Mouse (Mus musculus) intestine, embryonic 15.5 days (tissue): ENCODE measurements around the gene Gadd45g. TPM values are rescaled to one million over a fixed set of nuclear protein-coding genes. Genes with fewer than 3 reads are reported as not detected.
A peak's percentile ranks its signal among the peaks of the same experiment; 100 is the strongest.
"Not testable (repeated sequence)": the region's sequence is repeated elsewhere in the genome, so short reads cannot be mapped to it uniquely, and the experiment has no call there.

Experiments
- ATAC-seq: fragments of 200-750 bp; cut with Nextera tagmentation; 2 replicates; pipeline ENCODE4 v1.8.0; 2017; ENCODE audit warnings: moderate TSS enrichment, moderate library complexity
- H3K27ac ChIP-seq: fragments of 300-500 bp; sonication (generic); 2 replicates; pipeline ENCODE4 v1.5.1; 2015; ENCODE audit warnings: mild to moderate bottlenecking, inconsistent platforms
- H3K27me3 ChIP-seq: fragments of 300-500 bp; sonication (generic); replicated peaks from 2 replicates; pipeline ENCODE4 v1.6.1; 2015; ENCODE audit warnings: inconsistent platforms
- H3K36me3 ChIP-seq: fragments of 300-500 bp; sonication (generic); 2 replicates; pipeline ENCODE4 v1.6.1; 2015; ENCODE audit warnings: inconsistent platforms
- H3K4me1 ChIP-seq: fragments of 300-500 bp; sonication (generic); replicated peaks from 2 replicates; pipeline ENCODE4 v1.6.1; 2015; ENCODE audit warnings: inconsistent platforms
- H3K4me2 ChIP-seq: fragments of 300-500 bp; sonication (generic); replicated peaks from 2 replicates; pipeline ENCODE4 v1.6.1; 2015; ENCODE audit warnings: mild to moderate bottlenecking, inconsistent platforms
- H3K4me3 ChIP-seq: fragments of 300-500 bp; sonication (generic); replicated peaks from 2 replicates; pipeline ENCODE4 v1.5.1; 2015; ENCODE audit warnings: inconsistent platforms
- H3K9ac ChIP-seq: fragments of 300-500 bp; sonication (generic); 2 replicates; pipeline ENCODE4 v1.6.1; 2015; ENCODE audit warnings: inconsistent platforms
- H3K9me3 ChIP-seq: fragments of 300-500 bp; sonication (generic); 2 replicates; pipeline ENCODE4 v1.6.1; 2016; ENCODE audit warnings: inconsistent platforms
- WGBS: fragments of 180-500 bp; shearing (Covaris S2); methylation state at CpG from one replicate; pipeline ENCODE4 v1.1.7; 2015; 5-methylcytosine and 5-hydroxymethylcytosine counted together
- polyA plus RNA-seq: library from polyadenylated mRNA; unstranded; fragments of >200 nt; fragmentation: Nextera tagmentation; extraction: Ambion mirVana; gene quantifications from 2 replicates; pipeline ENCODE4 v1.2.1, GENCODE M21; 2015

The Gadd45g gene
- polyA plus RNA-seq, 1 experiment from 2014 or later, result 35.4 TPM

DNA sequence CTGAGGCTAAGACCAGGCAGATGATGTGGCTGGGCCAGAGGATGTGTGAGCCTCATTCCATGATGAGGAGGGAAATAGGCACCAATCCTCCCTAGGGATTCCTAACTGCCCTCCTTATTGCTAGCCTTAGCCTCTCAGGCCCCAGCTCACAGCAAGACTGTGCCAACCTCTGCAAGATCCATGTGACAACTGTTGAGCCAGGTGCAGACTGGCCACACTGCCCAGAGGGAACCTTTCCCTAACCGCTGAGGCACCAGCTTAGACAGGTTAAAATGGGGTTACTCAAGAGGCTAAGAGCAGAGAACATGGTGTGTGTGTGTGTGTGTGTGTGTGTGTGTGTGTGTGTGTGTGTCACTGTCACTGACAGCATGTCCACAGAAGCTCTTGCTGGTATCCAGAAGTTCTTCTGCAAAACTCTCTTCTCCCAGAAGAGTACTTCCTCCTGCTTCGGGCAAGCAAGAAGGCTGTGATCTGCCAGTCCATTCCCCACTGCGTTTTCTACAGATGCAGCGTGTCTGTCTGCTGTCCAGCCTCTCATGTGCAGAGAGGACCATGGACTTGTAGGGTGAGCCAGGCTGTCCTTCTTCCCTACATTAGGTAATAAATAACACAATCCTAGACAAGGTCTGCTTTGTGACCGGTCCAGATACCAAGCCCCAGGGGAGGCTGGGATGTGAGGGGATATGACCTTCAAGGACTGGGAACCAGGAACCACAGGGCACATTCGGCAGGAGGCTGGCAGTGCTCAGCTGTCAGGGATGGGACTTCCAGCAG is 28.1 kb upstream of the Gadd45g start:
- 31% methylated on average over 6 of the region's 6 CpGs for WGBS
- Histone ChIP-seq H3K4me2 (no peak overlapping the region), H3K4me1 (peaks cover 22% of the 10 kb centered on the region), H3K27ac (no peak overlapping the region), H3K36me3 (no peaks in the 10 kb centered on the region), H3K9me3 (no peaks in the 10 kb centered on the region), H3K27me3 (no peaks in the 10 kb centered on the region), H3K9ac (no peak overlapping the region), H3K4me3 (no peak overlapping the region)
- ATAC-seq, result peak; percentile 40; the same call in 1 of the 2 replicates

DNA sequence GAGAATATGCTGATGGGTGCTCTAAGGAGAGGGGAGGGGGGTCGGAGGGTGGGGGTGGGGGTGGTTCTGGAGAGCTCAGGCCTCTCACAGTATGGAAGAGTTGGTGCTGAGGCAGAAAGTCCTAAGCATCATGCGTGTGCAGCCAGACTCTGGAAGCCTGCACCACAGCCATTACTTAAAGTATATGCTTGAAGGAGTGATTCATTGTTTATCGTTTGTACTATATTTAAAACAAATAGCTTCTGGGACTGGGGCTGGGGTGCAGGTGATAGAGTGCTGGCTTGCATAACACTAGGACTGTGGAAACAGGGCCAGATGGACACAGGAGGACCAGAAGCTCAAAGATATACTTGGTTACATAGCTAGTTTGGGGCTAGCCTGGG is 27.5 kb upstream of the Gadd45g start:
- ATAC-seq, result no peak
- Histone ChIP-seq H3K27me3 (no peaks in the 10 kb centered on the region), H3K9ac (no peak overlapping the region), H3K4me1 (peaks cover 23% of the 10 kb centered on the region), H3K36me3 (no peaks in the 10 kb centered on the region), H3K27ac (no peak overlapping the region), H3K4me2 (no peak overlapping the region), H3K4me3 (no peak overlapping the region), H3K9me3 (no peaks in the 10 kb centered on the region)
- 44% methylated on average over 3 of the region's 3 CpGs for WGBS

DNA sequence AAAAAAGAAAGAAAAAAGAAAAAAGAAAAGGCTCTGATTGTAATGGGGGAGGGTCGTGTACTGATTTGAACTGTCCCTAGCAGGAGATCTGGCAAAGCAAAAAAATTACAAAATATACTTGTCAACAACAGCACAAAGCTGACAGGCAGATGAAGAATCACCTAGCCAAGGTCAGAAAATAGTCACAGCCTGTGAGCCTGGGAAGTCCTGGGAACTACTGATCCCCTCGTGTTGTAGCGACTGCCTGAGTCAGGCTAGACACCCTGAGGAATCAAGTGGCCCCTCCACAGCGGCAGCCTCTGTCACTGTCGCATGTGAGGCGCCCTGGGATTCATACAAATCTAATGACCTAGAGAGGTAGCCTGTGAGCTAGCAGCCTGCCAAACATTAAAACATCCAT is 27.1 kb upstream of the Gadd45g start:
- Histone ChIP-seq H3K27ac (no peak overlapping the region), H3K4me1 (peaks cover 25% of the 10 kb centered on the region), H3K27me3 (no peaks in the 10 kb centered on the region), H3K9ac (no peak overlapping the region), H3K4me2 (no peak overlapping the region), H3K9me3 (no peaks in the 10 kb centered on the region), H3K4me3 (no peak overlapping the region), H3K36me3 (no peaks in the 10 kb centered on the region)
- ATAC-seq, result no peak
- 78% methylated on average over 6 of the region's 6 CpGs for WGBS

DNA sequence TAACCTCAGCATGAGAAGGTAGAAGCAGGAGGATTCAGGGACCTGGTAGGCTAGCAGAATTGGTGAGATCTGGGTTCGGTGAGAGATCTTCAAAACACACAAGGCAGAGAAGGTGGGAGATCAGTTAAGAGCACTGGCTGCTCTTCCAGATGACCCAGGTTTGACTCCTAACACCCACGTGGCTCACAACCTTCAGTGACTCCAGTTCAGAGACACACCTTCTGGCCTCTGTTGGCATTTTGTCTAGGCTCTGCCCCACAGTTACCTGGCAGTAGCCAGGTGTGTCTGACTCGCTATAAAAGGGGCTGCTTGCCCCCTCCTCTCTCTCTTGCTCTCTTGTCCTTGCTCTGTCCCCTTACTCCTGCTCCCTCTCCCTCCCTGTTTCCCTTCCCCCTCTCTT is 24.5 kb upstream of the Gadd45g start:
- 51% methylated on average over 3 of the region's 3 CpGs for WGBS

DNA sequence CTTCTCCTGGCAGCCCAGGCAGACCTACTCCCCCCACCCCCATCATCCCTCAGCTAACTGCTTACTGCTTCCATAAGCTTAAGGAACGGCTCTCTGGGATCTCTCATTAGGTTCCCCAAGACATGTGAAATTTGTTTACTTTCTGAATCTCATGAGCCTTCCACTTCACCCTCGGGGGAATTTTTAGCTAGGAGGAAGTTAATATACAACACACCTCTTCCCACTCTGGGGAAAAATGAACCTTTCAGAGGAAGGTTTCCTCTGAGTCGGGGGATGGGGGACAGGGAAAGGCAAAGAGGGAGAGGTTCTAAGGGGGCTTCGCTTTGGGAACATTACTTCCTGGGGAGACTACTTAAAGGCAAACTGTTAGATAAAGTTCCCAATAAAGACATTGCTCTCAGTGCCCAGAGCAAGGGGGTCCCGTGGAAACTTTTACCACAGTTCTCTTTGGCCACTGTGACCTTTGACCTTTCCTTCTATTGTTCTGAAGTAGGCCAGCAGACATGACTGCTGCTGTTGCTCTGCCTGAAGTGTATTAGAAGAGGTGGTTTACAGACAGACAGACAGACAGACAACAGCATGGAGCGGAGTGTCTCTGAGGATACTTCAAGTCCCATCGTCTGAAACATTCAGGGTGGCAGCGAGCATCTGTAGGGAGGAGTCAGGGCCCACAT is 22.5 kb upstream of the Gadd45g start:
- Histone ChIP-seq H3K9ac (no peak overlapping the region), H3K27ac (no peak overlapping the region), H3K27me3 (no peaks in the 10 kb centered on the region), H3K4me1 (peaks cover 21% of the 10 kb centered on the region), H3K36me3 (no peaks in the 10 kb centered on the region), H3K4me2 (peak overlapping the region; percentile 29), H3K4me3 (no peak overlapping the region), H3K9me3 (no peaks in the 10 kb centered on the region)
- ATAC-seq, result peak; percentile 44; the same call in 1 of the 2 replicates
- 35% methylated on average over 8 of the region's 8 CpGs for WGBS

More for the DNA sequence above, 24.5 kb upstream of the Gadd45g start:
- Histone ChIP-seq H3K9ac (no peak overlapping the region), H3K9me3 (no peaks in the 10 kb centered on the region), H3K36me3 (no peaks in the 10 kb centered on the region), H3K4me1 (peaks cover 21% of the 10 kb centered on the region), H3K27ac (no peak overlapping the region), H3K27me3 (no peaks in the 10 kb centered on the region), H3K4me2 (no peak overlapping the region), H3K4me3 (no peak overlapping the region)
- ATAC-seq, result no peak

DNA sequence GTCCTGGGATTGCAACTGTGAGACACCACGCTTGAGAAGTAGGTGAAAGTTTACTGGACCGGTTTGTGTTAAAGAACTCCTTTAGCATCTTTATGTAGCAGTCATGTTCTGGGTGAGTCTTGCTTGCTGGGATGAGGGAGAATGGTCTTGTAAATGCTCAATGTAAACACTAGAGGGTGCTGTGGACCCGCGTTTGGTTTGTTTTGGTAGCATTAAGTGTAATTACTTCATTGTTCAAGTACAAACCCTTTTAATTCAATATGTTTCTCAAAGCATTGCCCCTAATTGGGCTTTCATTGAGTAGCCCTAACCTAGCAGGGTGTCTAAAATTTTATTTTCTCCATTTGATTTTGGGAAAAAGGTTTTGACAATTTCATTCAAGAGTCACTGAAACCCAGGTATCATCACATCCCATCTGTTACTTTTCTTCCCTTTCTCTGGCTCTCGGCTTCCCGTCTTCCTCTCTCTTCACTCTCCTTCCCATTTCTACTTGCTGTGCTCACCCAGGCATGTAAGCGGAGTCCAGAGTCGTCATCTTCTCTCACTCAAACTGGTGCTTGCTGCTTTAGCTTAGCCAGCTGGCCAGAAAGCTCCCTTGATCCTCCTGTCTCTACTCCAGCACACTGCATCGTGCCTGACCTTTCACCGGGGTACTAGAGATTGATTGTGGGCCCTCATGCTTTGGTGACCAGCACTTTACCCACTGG is 15.6 kb upstream of the Gadd45g start:
- H3K4me1 ChIP-seq, result peaks cover 9% of the 10 kb centered on the region
- H3K4me2 ChIP-seq, result no peak overlapping the region
- WGBS, result 39% methylated on average over 10 of the region's 10 CpGs
- no peak overlapping the region for H3K27ac ChIP-seq
- H3K9ac ChIP-seq, result no peak overlapping the region
- no peak overlapping the region for H3K4me3 ChIP-seq
- no peak for ATAC-seq
- H3K9me3 ChIP-seq, result no peaks in the 10 kb centered on the region
- no peaks in the 10 kb centered on the region for H3K36me3 ChIP-seq
- H3K27me3 ChIP-seq, result no peaks in the 10 kb centered on the region

DNA sequence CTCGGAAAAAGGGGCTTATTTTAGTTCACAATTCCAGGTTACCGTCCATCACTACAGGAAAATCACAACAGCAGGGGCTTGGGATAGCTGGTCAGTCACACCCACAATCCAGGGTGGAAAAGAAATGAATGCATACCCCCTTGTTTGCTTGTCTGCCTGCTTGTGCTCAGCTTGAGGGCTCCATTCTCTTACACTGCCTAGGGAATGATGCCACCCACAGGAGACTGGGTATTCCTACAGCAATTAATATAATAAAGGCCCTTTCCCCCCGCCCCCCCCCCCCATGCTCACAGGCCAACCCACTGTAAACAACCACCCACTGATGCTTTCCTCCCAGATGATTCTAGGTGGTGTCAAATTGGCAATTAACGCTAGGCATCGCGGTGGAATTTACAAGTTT is 14.0 kb upstream of the Gadd45g start:
- Histone ChIP-seq H3K9ac (no peak overlapping the region), H3K4me3 (no peak overlapping the region), H3K27me3 (no peaks in the 10 kb centered on the region), H3K4me1 (peaks cover 9% of the 10 kb centered on the region), H3K27ac (no peak overlapping the region), H3K4me2 (no peak overlapping the region), H3K9me3 (no peaks in the 10 kb centered on the region), H3K36me3 (no peaks in the 10 kb centered on the region)
- ATAC-seq, result no peak
- 85% methylated on average over 6 of the region's 6 CpGs for WGBS

DNA sequence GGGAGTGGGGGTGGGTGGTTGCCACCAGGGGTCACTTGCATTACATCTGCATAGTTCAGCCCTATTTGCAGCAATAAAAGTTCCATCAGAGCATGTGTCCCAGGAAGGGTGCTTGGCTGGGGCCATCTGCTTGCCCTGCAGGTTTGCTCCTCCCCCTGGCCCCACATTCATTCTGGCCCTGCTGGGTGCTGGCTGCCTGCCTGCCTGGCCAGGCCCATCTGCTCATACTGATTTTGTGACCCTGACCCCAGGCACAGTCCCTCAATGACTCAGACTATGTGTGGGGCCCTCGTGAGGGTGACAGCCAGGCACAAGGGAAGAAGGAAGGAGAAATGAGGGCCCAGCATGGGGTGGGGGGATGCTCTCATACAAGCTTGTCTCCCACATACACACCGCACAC is 12.9 kb upstream of the Gadd45g start:
- H3K9ac ChIP-seq, result no peak overlapping the region
- 47% methylated on average over 2 of the region's 2 CpGs for whole genome bisulfite sequencing
- no peak overlapping the region for H3K27ac ChIP-seq
- H3K36me3 ChIP-seq, result no peaks in the 10 kb centered on the region
- peaks cover 9% of the 10 kb centered on the region for H3K4me1 ChIP-seq
- H3K27me3 ChIP-seq, result no peaks in the 10 kb centered on the region
- peak; percentile 68 for ATAC-seq
- H3K4me3 ChIP-seq, result no peak overlapping the region
- H3K9me3 ChIP-seq, result no peaks in the 10 kb centered on the region
- no peak overlapping the region for H3K4me2 ChIP-seq

DNA sequence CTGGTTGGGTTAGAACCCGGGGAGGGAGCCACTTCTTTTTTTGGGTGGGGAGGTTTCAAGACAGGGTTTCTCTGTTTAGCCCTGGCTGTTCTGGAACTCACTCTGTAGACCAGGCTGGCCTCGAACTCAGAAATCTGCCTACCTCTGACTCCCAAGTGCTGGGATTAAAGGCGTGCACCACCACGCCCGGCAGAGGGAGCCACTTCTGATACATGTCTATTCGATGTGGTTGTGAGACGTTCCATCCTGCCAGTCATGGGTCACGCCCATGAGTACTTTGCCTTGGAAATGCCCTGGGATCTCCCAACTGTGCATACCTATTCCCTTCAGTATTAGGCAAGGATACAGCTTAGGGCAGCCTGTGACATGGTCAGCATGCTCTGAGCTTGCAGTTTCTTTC is 12.5 kb upstream of the Gadd45g start:
- H3K36me3 ChIP-seq, H3K27ac ChIP-seq, H3K4me3 ChIP-seq, H3K9ac ChIP-seq, H3K4me1 ChIP-seq, H3K9me3 ChIP-seq, H3K4me2 ChIP-seq, H3K27me3 ChIP-seq: not testable (repeated sequence)
- 60% methylated on average over 8 of the region's 8 CpGs for WGBS
- ATAC-seq, result peak; percentile 47

DNA sequence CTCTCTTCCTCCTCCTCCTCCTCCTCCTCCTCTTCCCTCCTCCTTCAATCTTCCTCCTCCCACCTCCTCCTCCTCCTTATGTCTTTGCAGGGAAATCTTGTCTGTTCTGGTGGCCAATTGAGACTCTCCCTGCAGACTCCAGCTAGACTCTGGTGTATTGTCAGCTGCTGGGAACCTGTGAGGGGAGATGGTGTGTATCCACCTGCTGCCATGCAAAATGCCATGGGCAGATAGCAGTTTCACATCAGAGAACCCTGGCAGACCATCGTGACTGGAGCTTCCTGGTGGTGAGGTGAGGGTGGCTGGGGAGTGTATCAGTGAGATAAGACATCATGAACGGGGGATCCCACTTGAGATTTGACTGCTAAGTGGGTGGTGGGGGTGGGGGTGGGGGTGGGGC is 12.0 kb upstream of the Gadd45g start:
- WGBS, result 55% methylated on average over 2 of the region's 2 CpGs
- no peak for ATAC-seq
- H3K36me3 ChIP-seq, result no peaks in the 10 kb centered on the region
- H3K4me2 ChIP-seq, result no peak overlapping the region
- H3K9me3 ChIP-seq, result no peaks in the 10 kb centered on the region
- no peaks in the 10 kb centered on the region for H3K27me3 ChIP-seq
- H3K9ac ChIP-seq, result no peak overlapping the region
- peaks cover 9% of the 10 kb centered on the region for H3K4me1 ChIP-seq
- no peak overlapping the region for H3K27ac ChIP-seq
- H3K4me3 ChIP-seq, result no peak overlapping the region

DNA sequence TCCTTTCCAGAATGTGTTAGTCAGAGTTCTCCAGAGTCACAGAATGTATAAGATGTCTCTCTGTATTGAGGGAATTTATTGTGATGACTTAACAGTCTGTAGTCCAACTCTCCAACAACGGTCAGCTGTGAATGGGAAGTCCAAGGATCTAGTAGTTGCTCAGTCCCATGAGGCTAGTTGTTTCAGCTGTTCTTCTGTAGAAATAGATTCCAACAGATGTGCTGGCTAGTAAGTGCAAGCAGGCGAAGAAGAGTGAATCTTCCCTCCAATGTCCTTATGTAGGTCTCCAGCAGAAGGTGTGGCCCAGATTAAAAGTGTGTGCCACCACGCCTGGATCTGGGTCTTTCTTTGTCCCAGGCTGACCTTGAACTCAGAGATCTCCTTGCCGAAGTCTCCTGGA is 11.3 kb upstream of the Gadd45g start:
- not testable (repeated sequence) for H3K9ac ChIP-seq, H3K4me2 ChIP-seq, H3K4me1 ChIP-seq, H3K27me3 ChIP-seq, H3K4me3 ChIP-seq, H3K9me3 ChIP-seq, ATAC-seq, H3K27ac ChIP-seq, H3K36me3 ChIP-seq
- WGBS, result 77% methylated on average over 4 of the region's 4 CpGs

DNA sequence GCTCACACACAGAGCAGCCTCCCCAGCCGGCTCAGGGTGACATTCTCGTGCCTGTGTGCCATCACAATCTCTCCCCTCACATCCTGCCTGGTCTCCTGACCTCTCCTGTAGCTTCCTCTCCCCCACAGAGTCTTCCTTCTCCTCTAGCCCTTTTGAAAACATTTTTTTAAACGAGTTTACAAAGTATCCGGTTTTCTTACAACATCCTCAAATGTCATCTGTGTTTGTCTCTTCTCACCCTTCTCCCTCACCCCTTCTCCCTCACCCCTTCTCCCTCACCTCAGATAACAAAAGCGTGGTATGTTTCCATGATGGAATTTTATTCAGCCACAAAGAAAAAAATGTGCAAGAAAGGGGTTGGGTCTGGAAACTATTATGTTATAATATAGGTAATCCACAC is 9.1 kb upstream of the Gadd45g start:
- WGBS, result 22% methylated on average over 5 of the region's 5 CpGs
- H3K9me3 ChIP-seq, result no peaks in the 10 kb centered on the region
- ATAC-seq, result no peak
- no peak overlapping the region for H3K27ac ChIP-seq
- H3K4me3 ChIP-seq, result no peak overlapping the region
- H3K9ac ChIP-seq, result no peak overlapping the region
- H3K4me1 ChIP-seq, result peaks cover 15% of the 10 kb centered on the region
- peaks cover 4% of the 10 kb centered on the region; the same call in 1 of the 2 replicates for H3K27me3 ChIP-seq
- no peak overlapping the region for H3K4me2 ChIP-seq
- no peaks in the 10 kb centered on the region for H3K36me3 ChIP-seq
